Mouse (Mus musculus) lung, embryonic 14.5 days (tissue): Measurements from ENCODE around the gene 4931414P19Rik. TPM values are rescaled to one million over a fixed set of nuclear protein-coding genes. Genes with fewer than 3 reads are reported as not detected.

Experiments
- ATAC-seq: fragments of 200-750 bp; cut with Nextera tagmentation; 2 replicates; pipeline ENCODE4 v1.8.0; 2017; ENCODE audit warnings: mild to moderate bottlenecking, moderate TSS enrichment, moderate library complexity; ENCODE audit not compliant: insufficient read depth
- DNase-seq: peaks from one replicate; pipeline ENCODE4 v3.0.0-alpha.2; 2015
- H3K27ac ChIP-seq: fragments of 300-500 bp; sonication (generic); 2 replicates; pipeline ENCODE4 v1.5.1; 2014; ENCODE audit warnings: low read depth, mild to moderate bottlenecking, moderate library complexity
- H3K27me3 ChIP-seq: fragments of 300-500 bp; sonication (generic); 2 replicates; pipeline ENCODE4 v1.6.1; 2014; ENCODE audit warnings: low read length, control low read depth; ENCODE audit not compliant: insufficient read depth
- H3K36me3 ChIP-seq: fragments of 300-500 bp; sonication (generic); 2 replicates; pipeline ENCODE4 v1.6.1; 2014; ENCODE audit warnings: control low read depth; ENCODE audit not compliant: insufficient read depth
- H3K4me1 ChIP-seq: fragments of 300-500 bp; sonication (generic); 2 replicates; pipeline ENCODE4 v1.6.1; 2014; ENCODE audit warnings: antibody characterized with exemption, control low read depth; ENCODE audit not compliant: insufficient read depth
- H3K4me2 ChIP-seq: fragments of 300-500 bp; sonication (generic); 2 replicates; pipeline ENCODE4 v1.6.1; 2014; ENCODE audit warnings: mild to moderate bottlenecking
- H3K4me3 ChIP-seq: fragments of 300-500 bp; sonication (generic); 2 replicates; pipeline ENCODE4 v1.5.1; 2014; ENCODE audit warnings: low read depth, low read length
- H3K9ac ChIP-seq: fragments of 300-500 bp; sonication (generic); 2 replicates; pipeline ENCODE4 v1.6.1; 2014
- H3K9me3 ChIP-seq: fragments of 300-500 bp; sonication (generic); 2 replicates; pipeline ENCODE4 v1.6.1; 2016; ENCODE audit warnings: low read depth, low read length, control low read depth
- CTCF ChIP-seq: IDR thresholded peaks from 2 replicates; pipeline ENCODE4 v1.5.1; 2016; ENCODE audit warnings: antibody characterized with exemption, low read depth
- WGBS: fragments of 180-500 bp; shearing (Covaris S2); extraction: QIAGEN DNeasy Blood & Tissue Kit; methylation state at CpG from one replicate; pipeline ENCODE4 v1.1.7; 2014; 5-methylcytosine and 5-hydroxymethylcytosine counted together
- microRNA counts: library from miRNA; unstranded; fragments of <30 nt; microRNA quantifications from one replicate; lab custom pipeline; 2016
- microRNA-seq: library from miRNA; unstranded; fragments of <30 nt; microRNA quantifications from one replicate; pipeline ENCODE4, GENCODE M21; 2016; ENCODE audit warnings: borderline number of aligned reads
- polyA plus RNA-seq: library from polyadenylated mRNA; unstranded; fragments of >200 nt; fragmentation: Nextera tagmentation; extraction: Ambion mirVana; gene quantifications from 2 replicates; pipeline ENCODE4 v1.2.1, GENCODE M21; 2014

4931414P19Rik gene
- polyA plus RNA-seq, 1 experiment from 2014 or later, result 9.4 TPM

- H3K4me2 ChIP-seq, result no peak overlapping the region
- no peak overlapping the region for H3K9ac ChIP-seq
- H3K36me3 ChIP-seq, result no peaks in the 10 kb centered on the region
- no peaks in the 10 kb centered on the region for H3K4me1 ChIP-seq
- TF ChIP-seq CTCF, result no peak
- H3K4me3 ChIP-seq, result no peak overlapping the region
- H3K9me3 ChIP-seq, result no peaks in the 10 kb centered on the region
- no peak for DNase-seq
- H3K27ac ChIP-seq, result no peak overlapping the region
- H3K27me3 ChIP-seq, result no peaks in the 10 kb centered on the region
- ATAC-seq, result no peak
- WGBS, result 76% methylated on average over 14 of the region's 14 CpGs
These were observed 45.1 kb downstream of the 4931414P19Rik start for GRCm38 (mm10) chr14:54560527-54561242.

DNA sequence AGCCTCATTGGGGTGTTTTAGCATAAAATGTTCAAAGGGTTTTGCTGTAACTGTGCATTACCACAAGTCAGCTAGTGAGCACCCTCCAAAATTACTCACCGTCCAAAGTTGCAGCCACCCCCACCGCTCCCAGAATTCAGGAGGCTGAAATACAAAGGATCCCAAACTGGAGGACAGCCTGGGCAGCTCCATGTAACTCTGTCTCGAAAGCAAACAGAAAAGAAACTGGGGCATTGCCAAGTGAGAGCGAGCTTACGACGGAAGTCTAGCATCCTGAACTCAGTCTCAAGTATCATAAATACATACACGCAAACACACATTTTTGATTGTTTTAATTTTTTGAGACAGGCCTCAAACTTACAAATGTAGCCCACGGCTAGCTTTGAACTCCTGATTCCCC, 48.5 kb downstream of the 4931414P19Rik start:
- DNase-seq, result peak; percentile 33
- 62% methylated on average over 8 of the region's 8 CpGs for WGBS
- Histone ChIP-seq H3K9ac (no peak overlapping the region), H3K27me3 (no peaks in the 10 kb centered on the region), H3K9me3 (no peaks in the 10 kb centered on the region), H3K4me1 (peaks cover 5% of the 10 kb centered on the region; the same call in 1 of the 2 replicates), H3K36me3 (no peaks in the 10 kb centered on the region), H3K4me2 (no peak overlapping the region), H3K27ac (no peak overlapping the region), H3K4me3 (no peak overlapping the region)
- no peak for TF ChIP-seq CTCF
- ATAC-seq, result no peak

DNA sequence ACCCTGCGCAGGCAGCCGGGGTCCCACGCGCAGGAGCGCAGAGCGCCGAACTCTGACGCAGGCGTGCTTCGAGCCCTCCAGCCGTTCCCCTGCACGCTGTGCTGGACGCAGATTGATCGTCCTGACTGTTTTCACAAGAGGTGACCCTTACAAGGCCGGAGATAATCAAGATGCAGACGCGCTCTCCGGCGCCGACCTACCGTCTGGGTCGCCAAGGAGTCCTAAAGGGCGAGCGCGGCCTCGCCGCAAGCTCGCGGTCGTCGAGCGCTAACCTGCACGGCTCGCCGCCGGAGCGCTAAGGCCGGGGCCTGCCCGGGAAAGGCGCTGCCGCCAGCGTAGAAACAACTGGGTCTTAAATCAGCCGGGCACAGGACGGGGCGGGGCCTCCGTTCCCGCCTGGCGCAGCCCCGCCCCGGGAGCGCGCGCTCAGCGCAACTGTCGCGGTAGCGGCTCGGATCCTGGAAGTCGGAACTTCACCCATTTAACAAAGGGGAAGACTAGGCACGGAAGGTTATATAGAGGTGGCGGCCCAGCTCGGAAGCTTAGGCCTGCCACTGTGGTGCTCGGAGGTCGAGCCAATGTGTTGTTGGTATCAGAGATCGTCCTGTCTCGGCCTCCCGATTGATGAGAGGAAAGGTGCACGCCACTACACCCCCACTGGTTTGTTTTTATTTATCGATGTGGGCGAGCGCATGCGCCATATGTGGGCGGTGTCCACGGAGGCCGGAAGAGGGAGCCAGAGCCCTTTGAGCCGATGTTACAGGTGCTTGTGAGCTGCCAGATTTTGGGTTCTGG, 51.6 kb downstream of the 4931414P19Rik start, which contains the start of gene Haus4:
Haus4 (minus strand) TSS at position 642 of the 795 bp plus-strand sequence.
- peak within 1 kb of the TSS; percentile 82 for H3K9ac ChIP-seq
- H3K9me3 ChIP-seq, result no peaks in the 10 kb centered on the region
- DNase-seq (peak; percentile 95), ATAC-seq (peak; percentile 95)
- H3K4me2 ChIP-seq, result peak within 1 kb of the TSS; percentile 93
- peaks cover 18% of the 10 kb centered on the region for H3K36me3 ChIP-seq
- peak within 1 kb of the TSS; percentile 95 for H3K27ac ChIP-seq
- TF ChIP-seq CTCF, result peak; percentile 72
- WGBS, result under 1% methylated on average over 76 of the region's 76 CpGs
- H3K27me3 ChIP-seq, result no peaks in the 10 kb centered on the region
- peak within 1 kb of the TSS; percentile 61 for H3K4me3 ChIP-seq
- peaks cover 5% of the 10 kb centered on the region; the same call in 1 of the 2 replicates for H3K4me1 ChIP-seq

DNA sequence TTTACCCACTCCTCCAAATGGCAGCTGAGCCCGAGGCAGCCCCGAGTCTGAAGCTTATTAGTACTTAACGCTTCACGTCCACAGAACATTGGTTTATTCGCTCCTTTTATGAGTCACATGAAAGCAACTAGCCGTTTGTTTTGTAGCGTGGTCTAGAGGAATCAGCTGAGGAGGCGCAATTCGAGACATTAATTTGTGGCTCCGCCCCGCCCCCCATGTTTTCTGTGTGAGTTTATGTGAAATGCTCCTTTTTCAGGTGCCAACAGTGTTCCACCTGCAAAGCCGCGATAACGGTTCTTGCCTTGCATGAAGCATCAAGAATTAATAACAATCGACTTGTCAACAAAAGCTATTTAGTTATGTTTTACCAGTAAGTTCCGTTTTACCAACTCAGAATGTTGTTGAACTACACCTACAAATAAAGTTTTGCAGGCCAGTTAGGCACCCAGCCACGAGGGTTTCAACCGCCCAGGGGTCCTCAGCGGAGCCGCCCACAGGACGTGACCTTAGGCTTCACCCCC, 52.3 kb downstream of the 4931414P19Rik start:
- peak; percentile 61 for DNase-seq

GRCm38 (mm10) chr14:54544703-54545102, 61.1 kb downstream of the 4931414P19Rik start:
- ATAC-seq (no peak), DNase-seq (no peak)
- H3K4me3 ChIP-seq, result no peak overlapping the region
- H3K27me3 ChIP-seq, result no peaks in the 10 kb centered on the region
- no peak overlapping the region for H3K4me2 ChIP-seq
- H3K9ac ChIP-seq, result no peak overlapping the region
- no peak for TF ChIP-seq CTCF
- H3K4me1 ChIP-seq, result no peaks in the 10 kb centered on the region
- 78% methylated on average over 5 of the region's 5 CpGs for WGBS
- H3K9me3 ChIP-seq, result no peaks in the 10 kb centered on the region
- no peak overlapping the region for H3K27ac ChIP-seq
- H3K36me3 ChIP-seq, result peaks cover 75% of the 10 kb centered on the region

More for the DNA sequence above, 52.3 kb downstream of the 4931414P19Rik start:
- Histone ChIP-seq H3K27me3 (no peaks in the 10 kb centered on the region), H3K36me3 (peaks cover 24% of the 10 kb centered on the region), H3K4me2 (peak overlapping the region; percentile 93), H3K9me3 (no peaks in the 10 kb centered on the region), H3K4me1 (peaks cover 5% of the 10 kb centered on the region; the same call in 1 of the 2 replicates), H3K9ac (peak overlapping the region; percentile 82), H3K4me3 (peak overlapping the region; percentile 61), H3K27ac (peak overlapping the region; percentile 95)
- 0 out of 2 replicates have a peak, but pooled peaks have one; percentile 13 for ATAC-seq
- no peak for TF ChIP-seq CTCF
- WGBS, result 2% methylated on average over 21 of the region's 21 CpGs

DNA sequence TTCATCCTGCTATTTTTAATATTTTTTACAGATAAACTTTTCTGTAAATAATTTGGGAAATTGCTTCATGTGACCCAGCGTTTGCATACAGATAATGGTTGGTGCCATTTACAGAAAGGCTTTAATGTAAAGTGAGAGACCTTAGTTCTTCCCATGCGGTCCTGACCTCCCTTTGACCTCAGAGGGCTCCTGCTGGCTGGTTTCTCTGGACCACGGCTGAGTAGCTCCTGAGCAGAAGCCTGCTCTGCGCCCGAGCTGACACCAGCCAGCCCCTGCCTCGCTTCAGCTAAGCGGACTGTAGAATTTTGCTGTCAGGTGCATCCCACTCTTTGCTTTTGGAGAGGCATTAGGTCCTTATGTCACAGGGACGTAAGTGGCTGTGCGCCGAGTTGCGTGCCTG, 65.0 kb downstream of the 4931414P19Rik start:
- no peaks in the 10 kb centered on the region for H3K27me3 ChIP-seq
- WGBS, result 63% methylated on average over 11 of the region's 11 CpGs
- no peak for TF ChIP-seq CTCF
- H3K36me3 ChIP-seq, result peaks cover 39% of the 10 kb centered on the region
- DNase-seq, result no peak
- H3K9me3 ChIP-seq, result no peaks in the 10 kb centered on the region
- H3K4me3 ChIP-seq, result no peak overlapping the region
- no peak for ATAC-seq
- no peaks in the 10 kb centered on the region for H3K4me1 ChIP-seq
- no peak overlapping the region for H3K27ac ChIP-seq
- no peak overlapping the region for H3K4me2 ChIP-seq
- no peak overlapping the region for H3K9ac ChIP-seq

DNA sequence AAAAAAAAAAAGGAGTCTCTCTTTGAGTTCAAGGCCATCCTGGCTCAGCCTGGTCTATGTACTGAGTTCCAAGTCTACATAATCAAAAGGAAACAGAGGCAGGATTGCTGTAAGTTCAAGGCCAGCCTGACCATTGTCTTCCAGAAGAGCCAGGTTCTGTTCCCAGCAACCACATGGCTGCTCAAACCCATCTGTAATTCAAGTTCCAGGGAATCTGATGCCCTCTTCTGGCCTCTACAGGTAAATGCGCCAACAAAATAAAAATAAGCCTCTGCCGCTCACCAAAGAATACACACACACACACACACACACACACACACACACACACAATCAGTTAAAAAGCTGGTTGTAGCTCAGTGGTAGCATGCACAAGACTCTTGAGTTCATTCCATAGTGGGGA, 67.2 kb downstream of the 4931414P19Rik start:
- DNase-seq (no peak), ATAC-seq (no peak)
- peak; percentile 17; the same call in 1 of the 2 replicates for TF ChIP-seq CTCF
- Histone ChIP-seq H3K4me2 (no peak overlapping the region), H3K9ac (no peak overlapping the region), H3K4me1 (no peaks in the 10 kb centered on the region), H3K4me3 (no peak overlapping the region), H3K27me3 (no peaks in the 10 kb centered on the region), H3K27ac (no peak overlapping the region), H3K9me3 (no peaks in the 10 kb centered on the region), H3K36me3 (peaks cover 18% of the 10 kb centered on the region)
- 96% methylated on average over 2 of the region's 2 CpGs for WGBS

MicroRNAs within 50 kb of the gene (microRNA counts, 519-probe panel; counts per million panel counts)
- 30.5 counts per million for microRNA mmu-miR-686 (lab: Ali Mortazavi, UCI)

Small RNA genes within 50 kb of the gene (microRNA-seq; reads per million reads assigned to microRNA genes)
- not detected for gene Mir686
- not detected for gene Mir6948

Other genes starting within 250 kb of the 4931414P19Rik start
- gene Oxa1l, start 245.2 kb downstream of the 4931414P19Rik start, polyA plus RNA-seq, result 51.2 and 53.5 TPM in 2 replicates
- 7.4 and 7.6 TPM in 2 replicates for gene Slc7a7, start 188.2 kb downstream of the 4931414P19Rik start, polyA plus RNA-seq
- 274 and 280 TPM in 2 replicates for gene Mrpl52, start 179.1 kb downstream of the 4931414P19Rik start, polyA plus RNA-seq
- 182 and 187 TPM in 2 replicates for gene Mmp14, start 174.4 kb downstream of the 4931414P19Rik start, polyA plus RNA-seq
- gene Lrp10, start 141.9 kb downstream of the 4931414P19Rik start, polyA plus RNA-seq, result 46.1 and 46.2 TPM in 2 replicates
- gene Rem2, start 129.9 kb downstream of the 4931414P19Rik start, polyA plus RNA-seq, result 8.1 and 8.3 TPM in 2 replicates
- gene Prmt5, start 88.5 kb downstream of the 4931414P19Rik start, polyA plus RNA-seq, result 88.2 and 96.5 TPM in 2 replicates
- 53.0 and 60.3 TPM in 2 replicates for gene Haus4, start 51.4 kb downstream of the 4931414P19Rik start, polyA plus RNA-seq
- 37.8 and 43.6 TPM in 2 replicates for gene Ajuba, start 28.4 kb downstream of the 4931414P19Rik start, polyA plus RNA-seq
- gene Psmb5, start 12.0 kb upstream of the 4931414P19Rik start, polyA plus RNA-seq, result 374 and 393 TPM in 2 replicates
- not detected in 2 replicates for gene Psmb11, start 15.4 kb upstream of the 4931414P19Rik start, polyA plus RNA-seq
- not detected in 2 replicates for gene Gm17606, start 35.0 kb upstream of the 4931414P19Rik start, polyA plus RNA-seq
- 5.2 and 5.4 TPM in 2 replicates for gene Cdh24, start 35.4 kb upstream of the 4931414P19Rik start, polyA plus RNA-seq
- gene 1700123O20Rik, start 80.2 kb upstream of the 4931414P19Rik start, polyA plus RNA-seq, result 77.4 and 83.2 TPM in 2 replicates
- gene Acin1, start 80.9 kb upstream of the 4931414P19Rik start, polyA plus RNA-seq, result 120 and 122 TPM in 2 replicates
- gene Gm29776, start 92.8 kb upstream of the 4931414P19Rik start, polyA plus RNA-seq, result 0.12 and 0.15 TPM in 2 replicates
- not detected in 2 replicates for gene Cebpe, start 106.2 kb upstream of the 4931414P19Rik start, polyA plus RNA-seq
- 2.7 and 3.0 TPM in 2 replicates for gene Slc7a8, start 176.0 kb upstream of the 4931414P19Rik start, polyA plus RNA-seq
- gene Rnf212b, start 208.1 kb upstream of the 4931414P19Rik start, polyA plus RNA-seq, result not detected in 2 replicates